Mouse (Mus musculus) spleen, postnatal 10 days (tissue): ENCODE measurements at regions not wholly inside any gene's neighbourhood (a gene's known extent, or its start where the extent isn't known, plus 50 kb on each side); places are given as distances from the start of the nearest gene placed in this dataset.

Source experiments
- DNase-seq, 2 experiments: peaks; one replicate each; pipeline ENCODE4 v3.0.0; 2021 to 2022; ENCODE audit warnings: low spot score in 2 of 2

- DNase-seq, result no peak
Measured at GRCm38 (mm10) chr14:46082646-46083045, 296.6 kb upstream of the Gm15217 start.

- no peak for DNase-seq
Measured at GRCm38 (mm10) chr14:46088968-46089691, 290.1 kb upstream of the Gm15217 start.

- no peak for DNase-seq
Measured at GRCm38 (mm10) chr14:46115950-46116349, 263.3 kb upstream of the Gm15217 start.

GRCm38 (mm10) chr14:46126541-46126940, 252.7 kb upstream of the Gm15217 start:
- no peak for DNase-seq

GRCm38 (mm10) chr14:46129762-46130161, 249.5 kb upstream of the Gm15217 start:
- no peak for DNase-seq

GRCm38 (mm10) chr14:46144175-46144574, 235.0 kb upstream of the Gm15217 start:
- DNase-seq, result no peak

GRCm38 (mm10) chr14:46144707-46145106, 234.5 kb upstream of the Gm15217 start:
- no peak for DNase-seq

- DNase-seq, result no peak
Measured at GRCm38 (mm10) chr14:46145584-46145983, 233.6 kb upstream of the Gm15217 start.

GRCm38 (mm10) chr14:46149073-46149661, 230.0 kb upstream of the Gm15217 start:
- DNase-seq, result no peak

- no peak for DNase-seq
Measured at GRCm38 (mm10) chr14:46158741-46159140, 220.5 kb upstream of the Gm15217 start.

GRCm38 (mm10) chr14:46172181-46172874, 206.9 kb upstream of the Gm15217 start:
- DNase-seq, result no peak

- DNase-seq, result no peak
Measured at GRCm38 (mm10) chr14:46172875-46173324, 206.3 kb upstream of the Gm15217 start.

GRCm38 (mm10) chr14:46174386-46174785, 204.8 kb upstream of the Gm15217 start:
- DNase-seq, result no peak

- DNase-seq, result no peak
Measured at GRCm38 (mm10) chr14:46175291-46176216, 203.7 kb upstream of the Gm15217 start.

GRCm38 (mm10) chr14:46179024-46179423, 200.2 kb upstream of the Gm15217 start:
- no peak for DNase-seq

- DNase-seq, result no peak
Measured at GRCm38 (mm10) chr14:46191639-46192399, 187.4 kb upstream of the Gm15217 start.

GRCm38 (mm10) chr14:46193577-46193976, 185.6 kb upstream of the Gm15217 start:
- DNase-seq, result no peak

GRCm38 (mm10) chr14:46195939-46196338, 183.3 kb upstream of the Gm15217 start:
- no peak for DNase-seq

- no peak for DNase-seq
Measured at GRCm38 (mm10) chr14:46202818-46203217, 176.4 kb upstream of the Gm15217 start.

GRCm38 (mm10) chr14:46220483-46220882, 158.7 kb upstream of the Gm15217 start:
- no peak for DNase-seq
